Mouse (Mus musculus) lung, postnatal 4 days (tissue): ENCODE measurements at regions not wholly inside any gene's neighbourhood (a gene's known extent, or its start where the extent isn't known, plus 50 kb on each side); places are given as distances from the start of the nearest gene placed in this dataset.

Source experiments
- DNase-seq, 2 experiments: peaks; one replicate each; pipeline ENCODE4 v3.0.0; 2021

DNA sequence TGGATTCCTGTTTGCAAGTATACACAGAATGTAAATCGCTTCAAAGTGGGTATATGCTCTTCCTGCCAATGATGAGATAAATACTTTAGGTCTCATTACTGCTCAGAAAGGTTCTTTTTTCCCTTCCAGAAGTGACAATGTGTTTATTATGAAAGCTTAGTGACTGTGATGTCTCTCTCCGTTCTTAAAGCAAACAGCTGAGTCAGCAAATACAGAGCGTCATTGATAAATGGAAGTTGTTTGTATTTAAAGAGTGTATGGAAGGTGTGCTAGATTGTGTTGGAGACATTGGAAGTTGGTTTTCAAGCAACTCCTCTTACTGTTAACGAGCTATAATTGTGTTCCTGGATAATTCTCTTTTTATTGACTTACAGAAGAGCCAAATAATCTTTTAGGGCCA, 408.0 kb downstream of the Prr30 start:
- no peak for DNase-seq

DNA sequence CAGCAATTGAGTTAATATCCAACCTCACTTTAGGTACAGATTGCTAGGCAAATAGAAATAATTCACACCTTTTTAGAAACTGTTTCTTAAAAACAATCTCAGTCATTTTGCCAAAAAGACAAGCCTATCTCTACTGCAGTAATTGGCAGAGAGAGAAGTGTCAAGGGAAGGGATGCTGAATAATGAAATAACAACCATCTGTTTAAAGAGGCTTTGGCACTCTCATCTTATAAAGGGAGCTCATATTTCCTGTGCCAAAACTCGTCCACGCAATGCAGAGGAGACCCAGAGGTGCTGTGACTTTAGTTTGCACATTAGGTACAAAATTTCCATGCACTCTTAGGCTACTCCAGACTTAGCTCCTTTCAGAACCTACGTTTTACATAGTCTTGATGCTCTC, 418.2 kb downstream of the Prr30 start:
- no peak for DNase-seq

DNA sequence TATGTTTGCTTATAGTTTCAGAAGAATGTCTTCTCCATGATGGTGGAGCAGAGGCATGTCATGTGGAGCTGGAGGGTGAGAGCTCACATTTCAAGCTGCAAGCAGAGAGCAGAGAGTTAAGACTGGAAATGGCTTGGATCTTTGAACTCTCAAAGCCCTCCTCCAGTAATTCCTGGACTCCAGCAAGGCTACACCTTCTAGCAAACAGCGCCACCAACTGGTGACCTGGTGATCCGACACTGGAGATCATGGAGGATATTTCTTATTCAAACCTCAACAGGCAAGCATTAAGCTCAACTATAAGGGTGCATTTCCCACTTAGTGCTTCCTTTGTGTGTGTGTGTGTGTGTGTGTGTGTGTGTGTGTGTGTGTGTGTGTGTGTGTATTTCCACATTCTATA, 446.2 kb downstream of the Prr30 start:
- DNase-seq: peak in 1 of 2 experiments; percentile 32

DNA sequence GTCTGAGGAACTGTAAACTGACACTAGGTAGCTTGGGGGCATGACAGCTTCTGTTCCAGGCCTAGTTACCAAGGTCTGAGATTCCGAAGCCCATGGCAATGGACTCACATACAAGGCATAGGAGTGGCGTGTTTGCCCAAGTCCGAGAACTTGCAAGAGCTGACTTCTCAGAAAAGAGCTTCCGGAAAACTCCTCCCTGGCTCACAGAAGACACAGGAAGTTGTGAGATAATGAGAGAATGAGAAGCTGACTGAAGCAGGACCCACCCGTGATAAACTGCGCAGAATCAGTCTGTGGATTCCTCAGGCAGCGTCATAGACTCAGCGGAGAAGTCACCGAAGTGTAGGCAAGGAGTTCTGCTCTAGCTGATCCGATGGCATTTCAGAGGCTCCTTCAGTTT, 447.4 kb downstream of the Prr30 start:
- DNase-seq: no peak

DNA sequence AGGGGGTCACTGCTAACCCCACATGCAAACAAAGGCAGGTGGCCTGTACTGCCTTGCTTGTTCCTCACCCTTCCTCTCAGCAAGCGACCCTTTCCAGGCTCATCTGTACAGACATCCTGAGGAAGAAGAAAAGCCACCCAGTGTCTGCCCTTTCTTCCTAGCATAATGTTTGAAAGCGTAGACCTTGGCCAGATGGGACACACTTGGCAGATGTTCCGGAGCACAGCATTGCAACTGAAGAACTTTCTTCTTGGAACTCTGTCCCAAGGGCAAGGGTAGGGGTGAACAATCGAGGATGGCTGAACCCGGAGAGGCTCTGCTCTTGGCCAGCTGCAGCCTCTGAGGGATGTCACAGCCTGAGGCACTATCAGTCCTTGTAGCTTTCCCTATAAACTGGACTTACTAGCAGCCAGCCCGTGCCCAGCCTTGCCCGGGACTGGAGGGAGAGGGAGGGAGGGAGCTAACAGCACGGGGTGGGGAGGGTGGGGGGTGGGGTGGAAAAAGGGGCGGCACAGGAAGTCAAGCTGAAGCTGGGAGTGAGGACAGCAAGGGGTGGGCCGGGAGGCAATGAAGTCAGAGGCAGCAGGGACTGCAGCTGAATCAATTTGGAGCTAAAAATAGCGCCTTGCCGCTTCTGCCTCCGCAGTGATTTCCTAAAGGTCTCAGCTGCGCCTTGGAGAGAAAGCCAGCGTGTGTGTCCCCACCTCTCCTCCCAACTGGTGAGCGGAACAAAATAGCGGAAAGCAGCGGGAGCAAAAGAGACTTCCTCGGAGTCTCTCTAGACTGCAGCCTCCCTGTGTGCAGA, 450.2 kb downstream of the Prr30 start:
- peak; percentile 62 to 85 for DNase-seq

DNA sequence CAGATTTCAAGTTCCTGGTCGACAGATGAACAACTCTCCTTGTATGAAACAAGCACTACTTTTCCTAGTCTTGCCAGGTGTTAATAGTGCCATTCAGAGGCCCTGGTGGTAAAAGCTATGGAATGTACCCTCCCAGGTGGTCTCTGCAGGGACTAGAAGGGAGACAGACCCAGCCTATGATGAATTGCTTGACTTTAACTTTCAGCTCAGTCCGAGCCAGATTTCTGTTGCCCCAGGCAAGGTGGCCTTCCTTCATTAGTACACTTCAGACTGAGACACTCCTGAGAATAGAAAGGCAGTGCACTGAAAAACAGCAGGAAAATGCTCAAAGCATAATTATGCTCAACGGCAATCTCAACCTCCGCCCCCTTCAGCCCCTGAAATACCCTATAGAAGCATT, 450.8 kb upstream of the Klf12 start:
- no peak for DNase-seq

DNA sequence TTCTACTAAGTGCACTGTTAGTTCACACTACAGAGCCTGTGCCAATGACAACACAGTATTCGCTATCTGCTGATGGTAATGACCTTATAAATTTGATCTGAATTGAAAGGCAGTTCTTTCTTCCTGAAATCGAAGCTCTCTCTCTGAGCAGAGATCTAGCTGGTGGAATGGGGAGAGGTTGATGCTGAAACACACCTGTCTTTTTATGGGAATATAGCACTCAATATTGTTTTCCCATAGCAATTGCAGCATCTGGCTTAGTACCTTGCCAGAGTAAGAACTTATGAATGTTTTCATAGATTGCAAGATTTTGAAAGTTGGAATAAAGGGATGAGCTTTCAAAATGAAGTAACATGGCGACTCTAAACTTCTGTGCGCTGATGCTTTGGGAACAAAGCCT, 444.0 kb upstream of the Klf12 start:
- no peak for DNase-seq

DNA sequence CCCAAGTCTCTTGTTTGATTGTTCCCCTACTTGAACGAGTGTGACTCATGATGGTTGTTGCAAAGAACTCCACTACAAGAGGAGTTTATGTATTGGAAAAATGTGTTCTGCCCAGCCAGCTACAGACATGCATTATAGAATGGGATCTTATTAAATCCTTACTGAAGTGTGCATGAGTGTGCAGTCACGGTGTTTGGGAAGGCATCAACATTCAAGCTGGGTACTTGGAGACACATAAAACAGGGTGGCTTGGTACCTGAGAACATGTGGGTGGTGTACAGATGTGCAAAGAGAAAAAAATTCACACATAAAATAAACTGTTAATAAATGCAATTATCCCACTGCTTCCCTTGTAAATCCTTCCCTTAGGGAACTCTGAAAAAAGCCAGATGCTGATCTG, 443.2 kb upstream of the Klf12 start:
- no peak for DNase-seq

DNA sequence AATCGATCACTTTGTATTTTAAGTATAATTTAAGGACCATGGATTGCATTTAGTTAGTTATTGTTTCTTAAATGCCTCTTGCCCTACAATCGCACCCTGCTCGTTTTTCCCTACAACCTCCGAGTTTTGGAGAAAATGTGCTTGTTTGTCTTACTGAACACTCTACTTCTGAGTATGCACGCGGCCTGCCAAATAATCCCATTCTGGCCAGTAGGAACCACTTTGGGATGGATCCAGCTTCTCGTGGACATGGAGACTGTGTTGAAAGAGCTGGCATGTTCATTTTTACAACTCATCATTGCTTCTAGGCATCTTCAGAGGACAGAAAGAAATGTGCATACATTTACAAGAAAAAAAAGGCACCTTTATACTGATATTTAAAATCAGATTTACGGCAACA, 440.5 kb upstream of the Klf12 start:
- peak in 1 of 2 experiments; percentile 41 for DNase-seq

DNA sequence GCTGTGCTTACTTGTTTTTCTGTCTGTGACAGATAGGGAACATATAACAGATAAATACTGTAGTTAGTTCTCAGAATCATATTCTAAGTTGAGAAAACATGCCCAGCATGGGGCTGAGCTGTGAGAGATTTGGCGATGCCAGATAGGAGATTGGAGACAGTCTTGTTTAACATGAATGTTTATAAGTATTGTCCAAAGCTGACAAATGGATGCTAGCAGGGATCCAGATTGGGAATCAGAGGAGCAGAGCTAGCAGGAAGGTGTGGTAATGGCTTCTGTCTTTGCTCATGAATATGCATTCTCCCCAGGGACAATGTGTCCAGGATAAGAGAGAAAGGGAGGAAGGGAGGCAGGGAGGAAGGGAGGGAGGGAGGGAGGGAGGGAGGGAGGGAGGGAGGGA, 436.2 kb upstream of the Klf12 start:
- no peak for DNase-seq

DNA sequence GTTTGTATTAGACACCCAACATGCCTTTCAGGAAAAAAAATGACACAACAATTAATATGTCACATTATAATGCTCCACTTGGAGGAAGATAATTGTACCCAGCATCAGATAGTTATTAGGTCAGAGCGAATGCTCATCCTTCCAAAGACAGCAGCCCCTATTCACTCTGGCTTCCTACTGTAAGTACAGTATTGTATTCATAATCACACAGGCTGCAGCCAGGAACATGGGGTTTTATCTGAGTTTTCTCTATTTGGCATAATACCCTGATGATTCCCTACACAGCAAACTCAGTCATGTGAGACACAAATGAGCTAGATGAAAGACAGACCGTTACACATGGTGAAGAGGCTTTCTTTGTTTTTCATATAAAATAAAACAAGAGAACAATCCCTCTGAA, 430.5 kb upstream of the Klf12 start:
- DNase-seq: no peak

DNA sequence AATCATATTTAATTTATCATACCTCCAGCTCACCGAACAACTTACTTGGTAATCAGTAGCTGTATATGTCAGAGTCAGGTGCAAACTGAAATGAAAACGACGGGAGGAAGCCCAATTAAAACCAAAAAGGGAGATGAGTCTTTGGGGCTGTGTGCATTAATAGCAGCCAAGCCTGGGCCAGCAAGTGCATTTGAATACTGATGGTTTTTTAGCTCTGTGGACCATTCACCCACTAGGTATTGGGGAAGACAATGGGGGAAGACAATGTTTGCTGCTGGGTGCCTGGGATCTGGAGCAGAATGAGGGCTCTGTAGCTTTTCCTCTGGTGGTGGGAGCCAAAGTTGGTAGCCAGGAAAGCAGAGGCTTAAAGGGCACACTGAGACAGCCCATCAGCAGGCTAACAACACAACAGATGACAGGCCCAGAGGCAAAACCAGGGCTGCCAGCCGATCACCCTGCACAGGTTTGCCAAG, 429.6 kb upstream of the Klf12 start:
- no peak for DNase-seq

DNA sequence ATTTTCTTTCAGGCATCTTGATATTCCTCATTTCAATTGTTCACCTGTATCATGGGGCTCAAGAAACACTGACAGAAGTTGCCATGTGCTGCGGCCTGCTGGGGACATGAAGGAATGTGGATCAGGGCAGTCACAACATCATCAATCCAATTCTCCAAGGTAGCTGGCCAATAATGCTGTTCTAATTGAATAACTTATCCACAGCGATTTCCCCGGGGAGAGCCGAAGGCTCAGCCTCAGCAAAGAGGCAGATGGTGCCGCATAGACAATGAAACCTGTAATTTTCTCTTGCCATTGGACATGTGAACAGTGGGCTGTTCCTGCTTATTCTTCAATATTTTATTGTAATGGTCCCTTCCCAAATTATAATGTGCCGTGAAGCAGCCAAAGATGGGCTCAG, 429.1 kb upstream of the Klf12 start:
- no peak for DNase-seq

DNA sequence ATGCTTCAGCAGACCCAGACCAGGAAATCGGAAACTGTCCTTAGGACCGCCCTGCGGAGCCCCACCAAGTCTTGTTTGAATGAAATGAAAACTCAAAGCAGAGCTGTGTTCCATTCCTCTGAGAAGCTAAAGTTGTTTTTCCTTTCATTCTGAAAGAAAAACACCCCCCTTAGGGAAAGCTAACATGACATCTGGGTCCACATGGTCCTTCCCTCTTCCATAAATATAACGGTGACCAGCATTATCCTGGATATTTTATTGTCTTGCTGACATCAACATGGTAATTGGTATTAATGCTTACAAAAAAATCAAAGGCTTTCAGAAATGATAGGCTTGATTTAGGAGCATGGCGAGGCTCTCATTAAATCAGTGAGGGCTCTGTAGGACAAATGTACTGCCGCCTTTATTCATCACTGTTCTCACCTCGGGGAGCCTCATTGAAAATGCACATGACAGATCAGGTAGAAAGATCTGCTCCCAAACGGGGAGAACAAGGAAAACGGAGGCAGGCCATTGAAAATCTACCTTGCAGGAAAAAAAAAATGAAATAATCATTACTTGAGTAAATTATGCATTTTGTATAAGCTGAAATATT, 381.0 kb upstream of the Klf12 start:
- DNase-seq: no peak

DNA sequence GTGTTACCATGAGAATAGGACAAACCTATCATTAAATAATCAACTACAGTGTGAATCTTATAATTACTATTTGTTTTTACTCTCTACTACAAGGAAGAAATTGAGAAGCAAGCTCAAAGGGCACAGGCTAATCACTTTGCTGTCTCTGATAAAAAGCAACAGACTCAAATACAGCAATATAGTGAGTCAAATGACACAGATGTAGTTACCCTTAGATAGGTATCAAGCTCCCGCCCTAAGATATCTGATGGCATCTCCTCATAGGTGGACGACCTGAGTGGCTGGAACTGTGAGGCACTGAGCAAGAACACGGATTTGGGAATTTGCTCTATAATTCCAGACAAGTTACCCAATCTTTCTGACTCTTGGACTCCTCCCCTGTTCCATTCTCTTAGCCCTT, 379.7 kb upstream of the Klf12 start:
- no peak for DNase-seq

DNA sequence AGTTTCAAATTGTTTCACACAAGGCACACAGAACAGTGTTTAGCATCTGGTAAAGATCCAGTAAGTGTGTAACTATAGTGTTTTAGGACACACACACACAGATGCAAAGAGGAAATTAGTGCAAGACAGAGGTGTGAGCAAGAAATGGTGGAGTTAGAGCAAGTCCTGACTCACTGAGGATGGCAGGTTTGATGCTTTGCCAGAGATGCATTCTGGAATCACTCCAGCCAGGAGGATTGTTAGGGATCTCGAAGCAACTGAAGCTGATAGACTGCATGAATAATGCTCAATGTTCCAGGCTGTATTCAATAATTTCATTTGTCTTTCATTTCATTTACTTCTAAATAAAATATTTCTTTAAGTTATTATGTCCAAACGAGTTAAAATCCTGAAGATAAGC, 357.6 kb upstream of the Klf12 start:
- DNase-seq: no peak

DNA sequence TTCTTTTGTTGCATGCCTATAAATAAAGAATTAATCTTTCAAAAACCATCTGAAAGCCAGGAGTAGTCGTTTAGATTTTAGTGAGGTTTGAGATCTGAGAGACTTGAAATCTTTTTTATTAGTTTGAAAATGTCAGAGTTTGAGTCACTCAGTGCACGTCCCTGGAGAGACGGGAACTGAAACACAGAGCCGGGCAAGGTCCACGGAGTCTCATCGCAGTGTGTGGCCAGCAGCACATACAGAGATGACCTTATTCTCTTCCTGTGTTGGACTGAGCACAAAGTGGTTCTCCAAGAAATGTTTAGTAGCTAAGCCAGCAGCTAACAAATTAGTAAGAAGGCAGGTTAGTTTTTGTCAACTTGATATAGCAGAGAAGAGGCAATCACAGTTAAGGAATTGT, 350.0 kb upstream of the Klf12 start:
- no peak for DNase-seq

DNA sequence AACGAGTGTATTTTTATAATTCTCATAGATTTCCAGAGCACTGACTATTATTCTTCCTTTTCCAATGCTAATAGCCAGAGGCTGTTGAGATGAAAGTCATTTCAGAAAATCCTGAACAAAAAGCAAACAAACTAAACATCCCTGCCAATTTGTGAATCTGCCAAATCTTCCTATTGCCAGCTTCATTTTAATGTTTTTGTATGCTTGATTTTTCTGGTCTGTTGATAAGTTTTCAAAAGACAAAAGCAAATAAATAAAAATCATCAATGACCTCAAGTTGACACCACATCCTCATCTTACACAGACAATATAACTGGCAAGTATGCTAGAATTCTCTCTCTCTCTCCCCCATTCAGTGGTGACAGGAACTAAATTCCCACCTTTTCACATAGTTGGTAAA, 347.2 kb upstream of the Klf12 start:
- DNase-seq: no peak

DNA sequence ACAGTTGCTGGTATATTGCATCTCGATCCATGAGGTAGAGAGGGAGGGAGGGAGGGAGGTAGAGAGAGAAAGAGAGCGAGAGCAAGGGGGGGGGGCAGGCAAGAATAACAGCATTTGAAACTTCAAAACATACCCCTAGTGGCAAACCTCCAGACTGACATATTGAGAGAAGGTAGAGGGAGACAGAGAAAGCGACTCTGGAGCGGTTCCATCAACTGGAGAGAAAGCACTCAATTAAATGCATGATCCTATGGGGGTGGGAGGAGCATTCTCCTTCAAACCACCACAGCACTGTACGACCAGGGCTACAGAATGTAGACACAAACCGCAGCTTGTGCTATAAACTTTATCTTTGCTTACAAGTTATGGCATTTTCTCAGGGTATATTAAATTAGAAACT, 345.7 kb upstream of the Klf12 start:
- no peak for DNase-seq

DNA sequence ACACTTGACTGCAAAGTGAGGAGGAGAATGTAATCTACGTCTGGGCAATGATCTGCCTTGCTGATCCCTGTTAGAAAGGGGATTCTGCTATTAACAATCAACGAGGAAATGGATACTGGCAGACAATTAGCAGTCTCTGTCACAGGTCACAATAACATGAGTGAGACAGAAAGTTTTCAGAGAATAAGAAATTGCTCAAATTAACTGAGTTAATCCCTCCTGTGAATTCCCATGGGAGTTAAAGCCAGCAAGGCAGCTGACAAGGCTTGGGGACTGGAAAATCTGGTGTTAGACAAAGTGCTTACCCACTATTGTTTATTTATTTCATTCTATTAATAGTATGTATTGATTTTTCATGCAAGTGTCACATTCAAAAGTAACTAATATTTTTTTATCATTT, 343.0 kb upstream of the Klf12 start:
- DNase-seq: no peak

DNA sequence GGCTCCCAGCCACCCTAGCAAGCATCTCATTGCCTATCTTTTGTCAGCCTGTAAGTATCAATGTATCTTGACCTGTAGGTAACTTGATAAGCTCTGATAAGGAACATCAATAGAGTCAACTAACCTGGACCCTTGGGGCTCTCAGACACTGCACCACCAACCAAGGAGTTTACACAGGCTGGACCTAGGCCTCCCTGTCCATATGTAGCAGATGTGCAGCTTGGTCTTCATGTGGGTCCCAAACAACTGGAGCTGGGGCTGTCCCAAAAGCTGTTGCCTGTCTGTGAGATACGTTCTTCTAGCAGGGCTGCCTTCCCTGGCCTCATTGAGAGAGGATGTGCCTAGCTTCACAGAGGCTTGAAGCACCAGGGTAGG, 335.2 kb upstream of the Klf12 start:
- DNase-seq: no peak

DNA sequence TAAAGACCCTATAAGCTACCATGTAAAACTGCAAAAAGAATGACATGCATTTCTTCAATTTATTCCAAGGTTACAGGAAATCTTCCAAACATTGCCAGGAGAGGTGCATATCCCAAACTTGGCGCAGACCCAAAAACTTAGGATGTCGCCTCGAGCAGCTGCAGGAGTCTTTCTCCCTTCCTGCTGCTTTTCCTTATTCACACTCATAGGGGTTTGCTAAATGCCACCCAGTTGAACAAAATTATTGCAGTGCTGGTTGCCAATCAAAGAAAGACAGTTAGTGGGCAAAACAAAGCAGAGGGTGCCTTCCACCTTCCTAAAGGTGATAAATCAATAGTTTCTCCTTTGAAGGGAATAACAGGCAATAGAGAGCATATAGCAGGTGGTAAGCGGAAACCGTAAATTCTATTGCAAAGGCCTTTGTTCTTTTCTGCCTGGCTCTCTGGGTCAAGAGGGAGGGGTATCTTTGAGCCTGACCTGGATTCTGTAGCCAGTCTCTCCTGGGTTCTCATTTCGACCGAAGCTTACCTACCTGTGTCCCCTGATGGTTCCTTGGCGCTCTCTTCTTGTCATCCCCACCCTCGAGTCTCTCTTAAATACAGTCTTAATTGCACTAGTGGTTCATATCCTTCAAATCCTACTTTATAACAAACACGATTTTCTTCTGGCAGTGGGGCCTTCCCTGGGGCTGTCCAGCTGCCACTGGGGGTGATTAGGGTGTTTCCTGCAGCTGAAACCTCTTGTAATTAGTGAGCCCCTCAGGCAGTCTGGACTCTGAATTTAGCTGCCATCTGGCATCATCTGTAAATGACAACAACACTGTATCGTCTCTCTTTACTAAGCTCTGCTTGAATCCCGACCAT, 334.5 kb upstream of the Klf12 start:
- no peak for DNase-seq

DNA sequence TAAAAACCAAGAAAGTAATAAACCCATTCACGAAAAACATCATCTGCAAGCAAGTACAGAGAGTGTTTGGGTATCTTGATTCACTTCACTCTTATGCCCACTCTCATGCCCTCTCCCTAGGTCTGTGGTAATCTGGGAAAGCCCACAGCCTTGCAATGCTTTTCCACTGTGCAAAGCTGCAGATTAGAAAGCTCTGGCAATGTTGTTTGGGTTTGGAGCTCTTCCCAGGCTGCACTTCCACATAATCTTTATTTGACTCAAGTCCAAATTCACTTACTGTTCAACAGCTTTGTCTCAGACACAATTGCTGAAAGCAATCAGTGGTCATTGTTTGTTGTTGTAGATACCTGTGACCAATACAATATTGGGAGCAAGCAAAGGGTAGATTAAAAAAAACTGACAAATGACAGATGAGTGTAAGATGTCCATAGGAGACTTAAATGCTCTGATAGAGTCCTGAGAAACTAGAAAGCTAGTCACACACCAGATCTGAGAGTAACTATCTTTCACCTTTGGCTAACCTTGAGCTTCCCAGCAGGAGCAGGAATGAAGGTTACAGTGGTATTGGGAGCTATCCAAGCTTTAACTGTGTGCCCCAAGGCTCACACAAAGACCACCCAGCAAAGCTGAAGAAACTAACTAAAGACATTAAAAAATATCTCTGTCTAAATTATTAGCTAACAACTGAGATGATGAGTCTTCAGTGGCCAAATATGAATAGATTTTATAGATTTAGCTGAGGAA, 325.7 kb upstream of the Klf12 start:
- no peak for DNase-seq
